Mouse (Mus musculus): ENCODE measurements around the gene Stk32b.

The Stk32b gene

DNA sequence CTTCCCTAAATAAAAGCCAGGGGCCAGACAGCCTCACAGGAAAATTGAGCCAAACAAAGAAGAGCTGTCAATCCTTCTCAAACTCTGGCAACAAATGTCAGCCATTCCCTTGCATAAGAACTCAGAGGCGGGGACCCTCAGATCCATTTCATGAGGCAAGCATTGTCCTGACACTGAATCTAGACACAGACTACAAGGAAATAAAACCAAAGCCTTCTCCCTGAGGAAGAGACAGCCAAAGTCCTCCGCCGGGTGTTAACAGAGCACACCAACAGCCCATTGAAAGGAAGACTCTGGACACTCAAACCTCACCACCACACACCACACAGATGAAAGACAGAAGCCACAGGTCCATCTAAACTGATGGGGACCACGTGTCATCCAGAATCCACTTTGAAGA, 57.8 kb downstream of the Stk32b start:
- no peak for DNase-seq (ENCODE audit: low spot score)

DNA sequence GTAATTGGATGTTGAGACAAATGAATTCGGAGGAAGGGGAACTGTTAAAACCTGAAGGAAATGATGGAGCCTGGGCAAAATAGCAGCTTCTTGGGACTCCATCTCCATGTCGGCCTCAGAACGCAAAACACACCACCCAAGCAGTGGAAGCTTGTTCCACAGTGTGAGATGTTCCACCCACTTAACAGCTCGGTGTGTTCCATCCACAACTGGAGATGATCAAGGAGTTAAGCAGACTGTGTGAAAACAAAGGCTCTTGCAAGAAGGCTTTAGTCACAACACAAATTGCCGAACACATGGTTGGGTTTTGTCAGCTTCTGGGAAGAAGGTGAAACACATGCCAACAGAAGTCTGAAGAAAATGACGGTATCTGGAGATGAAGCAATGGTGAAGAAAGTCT, 59.2 kb downstream of the Stk32b start:
- DNase-seq (ENCODE audit: low spot score) = no peak

DNA sequence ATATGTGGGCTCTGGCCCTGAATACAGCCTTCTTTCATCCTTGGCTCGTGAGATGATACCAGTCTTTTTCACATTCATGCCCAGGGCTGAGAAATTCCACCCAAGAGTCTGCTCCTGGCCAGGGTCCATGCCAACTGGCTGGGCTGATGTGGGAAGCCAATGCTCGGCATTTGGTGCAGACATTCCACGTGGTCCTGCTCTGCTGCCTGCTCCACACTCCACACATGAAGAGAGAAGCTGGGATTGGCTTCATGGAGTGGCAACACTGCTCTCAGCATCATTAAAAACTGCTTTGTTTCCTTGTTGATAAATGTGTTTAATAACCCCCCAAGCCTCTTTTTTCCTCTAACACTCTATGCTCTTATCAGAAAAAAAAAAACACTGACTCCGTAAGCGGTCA, 61.8 kb downstream of the Stk32b start:
- no peak for DNase-seq (ENCODE audit: low spot score)

DNA sequence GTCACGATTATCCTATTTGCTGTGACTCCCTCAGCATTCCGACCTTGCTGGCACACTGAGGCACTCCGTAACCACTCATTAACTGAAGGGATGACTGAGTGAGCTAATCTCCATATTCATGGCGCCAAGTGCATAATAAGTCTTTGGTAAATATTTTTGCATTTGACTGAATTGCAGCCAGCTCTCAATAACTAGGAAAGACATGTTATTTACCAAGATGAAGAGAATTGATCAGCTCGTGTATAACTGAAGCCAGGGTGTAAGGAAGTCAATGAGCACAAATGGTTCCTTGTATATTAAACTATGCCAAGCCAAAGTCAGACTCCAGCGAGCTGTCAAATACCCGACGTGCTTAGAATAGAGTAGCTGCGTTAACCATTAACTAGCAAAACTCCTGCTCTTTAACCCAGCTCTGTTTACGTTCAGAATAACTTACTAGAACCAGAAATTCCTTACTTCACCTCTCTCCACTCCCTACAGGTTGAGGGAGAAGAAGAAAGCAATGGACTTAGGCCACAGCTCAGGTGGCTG, 66.2 kb downstream of the Stk32b start:
- DNase-seq (ENCODE audit: low spot score) = no peak

DNA sequence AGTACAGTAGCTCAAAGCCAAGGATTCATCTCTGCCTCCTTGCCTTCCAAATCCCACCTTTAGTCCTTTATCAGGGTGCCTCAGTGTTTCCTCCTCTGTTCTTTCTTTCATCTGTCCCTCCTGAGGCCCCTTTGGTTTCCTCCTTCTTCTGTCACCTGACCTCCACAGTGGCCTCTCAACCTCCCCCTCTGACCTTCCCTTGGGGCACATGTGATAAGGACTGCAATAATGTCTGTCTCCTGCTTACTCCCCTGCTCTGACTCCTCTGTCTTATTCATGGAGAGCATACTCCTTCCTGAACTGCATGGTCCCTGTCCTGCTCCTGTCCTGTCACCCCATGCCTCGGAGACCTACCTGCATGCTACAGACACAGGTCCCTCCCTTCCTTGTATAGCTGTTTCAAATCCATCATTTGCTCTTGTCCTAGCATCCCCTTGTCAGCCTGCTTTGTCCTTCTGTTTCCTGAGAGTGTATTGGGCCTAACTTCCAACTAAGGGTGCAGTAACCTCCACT, 66.8 kb downstream of the Stk32b start:
- DNase-seq (ENCODE audit: low spot score) = no peak

DNA sequence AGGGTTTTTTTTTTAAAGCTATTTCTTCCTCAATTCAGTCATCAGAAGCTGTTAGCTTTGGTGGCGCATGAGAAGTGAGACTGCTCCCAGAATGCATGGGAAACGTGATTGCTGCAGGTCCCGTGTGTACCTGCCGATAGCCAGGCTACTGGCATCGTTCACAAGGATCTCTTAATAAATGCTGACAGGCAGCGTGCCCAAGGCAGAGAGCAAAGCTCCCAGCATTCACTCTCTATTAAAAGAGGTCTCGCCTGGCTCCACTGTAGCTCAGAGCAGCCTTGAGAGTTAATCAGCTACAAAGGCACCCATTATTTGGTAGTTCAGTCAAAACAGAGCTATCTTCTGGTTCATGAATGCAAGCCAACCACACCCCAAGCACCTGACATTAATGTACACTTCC, 72.9 kb downstream of the Stk32b start:
- DNase-seq (ENCODE audit: low spot score) = no peak

DNA sequence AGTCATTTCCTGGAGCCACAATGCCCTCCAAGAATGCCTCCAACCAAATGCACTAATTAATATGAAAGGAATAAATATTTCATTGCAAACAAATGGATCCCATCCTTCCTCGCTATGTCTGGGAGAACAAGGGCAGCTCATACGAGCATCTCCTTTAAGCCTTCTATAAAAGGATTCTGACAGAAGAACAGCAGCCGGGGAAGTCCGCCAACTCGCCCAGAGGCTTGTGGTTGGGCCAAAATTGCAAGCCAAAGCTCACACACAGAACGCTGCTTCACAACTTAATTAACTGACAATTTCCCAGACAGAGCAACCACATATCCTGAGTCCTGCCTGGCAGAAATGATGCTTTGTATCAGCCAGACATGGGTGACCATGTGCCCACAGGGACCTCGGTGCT, 74.5 kb downstream of the Stk32b start:
- DNase-seq (ENCODE audit: low spot score) = no peak

DNA sequence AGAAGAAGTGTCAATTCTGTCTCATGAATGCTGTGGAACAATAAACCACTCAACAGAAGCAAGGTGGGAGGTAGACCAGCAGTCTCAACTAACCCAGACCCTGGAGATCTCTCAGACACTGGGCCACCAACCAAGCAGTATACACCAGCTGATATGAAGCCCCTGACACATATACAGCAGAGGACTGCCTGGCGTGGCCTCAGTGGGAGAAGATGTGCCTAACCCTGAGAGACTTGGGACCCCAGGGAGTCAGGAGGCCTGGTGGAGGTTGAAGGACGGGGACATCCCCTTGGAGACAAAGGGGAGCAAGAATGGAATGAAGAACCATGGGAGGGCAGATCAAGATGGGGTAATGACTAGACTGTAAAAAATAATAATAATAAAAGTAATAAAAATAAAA, 82.2 kb downstream of the Stk32b start:
- DNase-seq (ENCODE audit: low spot score) = no peak

DNA sequence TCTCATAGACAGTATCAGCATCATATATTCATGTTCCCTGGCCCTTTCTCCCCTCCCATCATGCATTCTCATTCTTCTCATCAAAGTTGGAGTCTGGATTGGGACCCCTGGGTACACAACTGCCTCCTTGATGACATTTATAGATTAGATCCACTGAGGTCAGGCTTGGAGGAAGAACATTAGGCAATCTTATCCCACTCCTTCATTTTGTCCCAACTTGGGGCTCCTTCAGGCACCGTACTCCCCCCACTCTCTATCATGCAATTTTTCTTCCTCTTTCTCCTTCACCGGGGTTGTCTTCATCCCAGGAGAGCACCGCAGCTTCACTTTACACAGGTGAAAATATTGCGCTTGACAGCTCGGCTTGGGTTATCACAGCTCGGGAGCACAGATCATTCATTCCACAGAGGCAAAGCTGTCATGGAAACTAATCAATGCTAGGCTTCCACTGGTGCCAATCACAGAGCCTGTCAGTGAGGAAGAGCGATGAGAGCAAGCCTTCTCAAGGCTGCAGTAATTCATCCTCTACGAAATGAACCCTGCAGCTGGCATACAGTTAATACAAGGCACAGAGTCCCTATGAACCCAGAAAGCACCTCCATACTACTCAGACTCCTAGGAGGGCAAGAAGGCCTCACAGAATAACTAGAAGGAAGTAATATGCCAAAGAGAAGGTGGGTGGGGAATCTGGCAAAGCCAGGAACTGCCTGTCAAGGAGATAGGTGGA, 89.4 kb downstream of the Stk32b start:
- no peak for DNase-seq (ENCODE audit: low spot score)

DNA sequence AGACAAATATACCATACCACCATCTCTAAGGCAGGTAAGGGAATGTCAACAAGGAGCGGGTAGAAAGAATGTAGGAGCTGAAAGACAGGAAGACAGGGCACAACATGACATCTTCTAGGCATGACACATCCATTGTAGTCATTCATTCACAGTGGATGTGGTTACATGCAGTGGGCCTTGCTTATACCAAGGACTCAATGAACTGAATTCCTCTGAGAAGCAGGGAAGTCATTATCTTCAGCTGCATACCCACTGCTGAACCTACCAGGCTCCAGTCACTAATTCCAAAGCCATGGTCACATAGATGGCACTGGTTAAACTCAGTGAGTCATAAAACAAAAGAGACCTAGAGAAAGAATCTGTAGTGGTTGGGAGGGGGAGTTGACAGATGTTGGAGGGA, 105.1 kb downstream of the Stk32b start:
- no peak for DNase-seq (ENCODE audit: low spot score)

DNA sequence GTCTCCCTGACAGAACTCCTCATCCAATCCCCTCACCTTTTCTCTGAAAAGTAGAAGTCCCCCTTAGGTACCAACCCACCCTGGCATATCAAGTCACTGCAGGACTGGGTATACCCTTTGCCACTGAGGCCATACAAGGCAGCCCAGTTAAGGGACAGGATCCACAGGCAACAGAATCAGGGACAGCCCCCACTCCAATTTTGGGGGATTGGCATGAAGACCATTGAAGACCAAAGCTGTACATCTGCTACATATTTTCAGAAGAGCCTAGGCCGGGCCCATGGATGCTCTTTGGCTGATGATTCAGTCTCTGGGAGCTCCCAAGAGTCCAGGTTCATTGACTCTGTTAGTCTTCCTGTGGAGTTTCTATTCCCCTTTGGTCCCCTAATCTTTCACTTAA, 117.4 kb downstream of the Stk32b start:
- DNase-seq (ENCODE audit: low spot score) = no peak

DNA sequence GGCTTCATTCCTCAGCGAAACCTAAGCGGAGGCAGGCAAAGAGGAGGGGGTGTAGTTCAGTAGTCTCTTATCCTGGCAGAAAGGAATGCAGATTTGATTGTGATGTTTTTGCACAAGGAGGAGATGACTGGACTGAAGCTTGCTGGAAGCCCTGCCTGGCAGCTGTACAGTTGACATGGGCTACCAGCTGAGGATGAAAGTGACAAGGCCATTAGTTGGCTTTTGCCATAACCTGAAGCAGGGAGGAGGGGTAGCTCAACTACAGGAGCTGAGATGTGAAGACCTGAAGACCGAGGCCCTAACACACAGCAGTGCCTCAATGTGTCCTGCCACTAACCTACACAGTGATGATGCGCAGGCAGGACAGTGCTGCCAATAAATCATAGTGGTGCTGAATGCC, 118.7 kb downstream of the Stk32b start:
- no peak for DNase-seq (ENCODE audit: low spot score)

DNA sequence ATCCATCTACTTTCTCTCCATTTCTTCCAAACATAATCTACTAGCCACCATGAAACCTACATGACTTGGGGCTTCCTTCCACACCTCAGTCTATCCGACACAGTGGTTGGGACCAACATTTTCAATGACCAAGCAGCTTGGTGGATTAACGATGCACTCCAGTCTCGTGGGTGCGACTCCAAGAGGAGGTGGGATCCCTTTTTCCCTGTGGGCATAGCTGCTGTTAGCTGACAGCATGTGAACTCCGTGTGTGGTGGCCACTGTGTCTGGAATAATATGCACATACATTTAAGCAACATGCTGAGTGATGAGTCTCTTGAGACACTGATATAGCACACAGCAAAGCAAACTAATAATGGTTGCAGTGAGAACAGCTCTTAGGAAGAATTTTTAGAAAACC, 124.6 kb downstream of the Stk32b start:
- DNase-seq (ENCODE audit: low spot score) = no peak

DNA sequence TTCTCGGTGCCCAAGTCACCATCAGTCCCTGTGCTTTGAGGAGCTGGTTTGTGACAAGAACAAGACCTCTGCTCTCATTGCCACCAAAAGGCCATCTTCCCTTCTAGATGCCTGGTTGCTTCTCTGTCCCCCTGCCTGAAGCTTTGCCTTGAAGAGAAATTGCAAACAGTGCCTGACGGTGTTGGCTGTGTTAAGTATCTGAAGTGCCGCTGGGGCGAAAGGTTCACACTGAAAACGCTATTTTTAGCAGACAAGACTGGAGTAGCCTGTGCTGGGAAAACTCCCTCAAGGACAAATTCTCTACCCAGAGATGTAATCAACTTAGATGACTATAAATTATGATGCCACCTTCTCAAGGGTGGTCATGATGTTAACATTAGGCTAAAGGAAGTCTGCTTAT, 129.1 kb downstream of the Stk32b start:
- no peak for DNase-seq (ENCODE audit: low spot score)

DNA sequence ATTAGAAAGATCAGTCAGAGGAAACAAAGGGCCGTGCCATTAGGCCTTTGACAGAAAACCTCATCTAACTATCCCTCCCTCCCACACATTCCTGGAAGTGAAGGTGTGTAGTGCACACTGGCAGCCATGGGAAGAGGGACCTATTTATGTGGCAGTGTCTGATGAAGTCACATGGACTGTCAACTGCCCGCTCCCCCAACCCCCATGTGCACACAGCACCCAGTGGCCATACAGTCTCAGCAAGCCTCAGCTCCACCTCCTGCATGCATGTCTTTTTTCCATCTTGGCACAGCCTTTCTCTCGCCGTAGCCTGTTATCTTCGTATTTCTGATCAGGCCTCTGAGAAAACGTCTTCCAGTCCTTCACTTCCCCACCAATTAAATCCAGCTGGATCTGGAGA, 130.9 kb downstream of the Stk32b start:
- no peak for DNase-seq (ENCODE audit: low spot score)

DNA sequence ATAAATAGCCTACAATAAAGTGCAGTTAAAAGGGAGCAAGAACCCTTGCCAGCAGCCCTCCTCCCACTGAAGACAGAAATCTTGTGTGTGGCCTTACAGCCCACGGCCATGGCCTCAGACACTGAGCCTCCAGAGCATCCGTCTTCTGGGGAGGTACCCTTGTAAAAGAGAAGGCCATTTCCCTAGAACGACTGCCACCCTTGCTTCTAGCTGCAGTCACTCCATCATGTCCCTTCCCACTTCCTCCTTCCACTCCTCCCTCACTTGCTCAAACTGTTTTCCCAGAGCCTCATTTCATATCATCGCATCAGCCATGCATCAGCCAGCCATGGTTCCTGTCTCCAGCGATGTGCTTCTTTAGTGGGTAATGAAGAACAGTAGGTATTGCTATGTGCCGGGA, 141.5 kb downstream of the Stk32b start:
- no peak for DNase-seq (ENCODE audit: low spot score)

DNA sequence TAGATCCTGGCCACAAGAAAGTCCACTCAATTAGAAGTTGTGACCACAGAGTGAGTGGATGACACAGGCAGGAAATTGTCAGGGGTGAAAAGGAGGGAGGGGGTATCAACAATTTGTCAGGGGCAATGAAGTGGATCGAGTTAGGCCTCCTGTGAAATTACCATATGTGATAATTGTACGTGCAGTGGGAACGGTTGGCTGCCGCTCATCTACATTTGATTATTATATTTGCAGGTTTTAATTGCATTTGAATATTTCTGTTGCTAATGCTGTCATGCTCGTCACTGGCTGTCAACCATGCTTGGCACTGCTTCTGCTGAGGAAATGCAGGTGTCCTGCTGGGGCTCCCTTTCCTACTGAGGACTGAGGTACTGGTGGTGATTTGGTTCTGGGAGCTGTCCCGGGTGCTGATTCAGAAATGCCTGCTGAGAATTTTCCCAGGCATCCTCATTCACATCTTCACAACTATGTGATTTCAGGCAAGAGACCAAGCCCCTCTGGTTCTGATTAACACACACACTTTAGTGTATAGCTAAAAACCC, 159.6 kb downstream of the Stk32b start:
- no peak for DNase-seq (ENCODE audit: low spot score)

DNA sequence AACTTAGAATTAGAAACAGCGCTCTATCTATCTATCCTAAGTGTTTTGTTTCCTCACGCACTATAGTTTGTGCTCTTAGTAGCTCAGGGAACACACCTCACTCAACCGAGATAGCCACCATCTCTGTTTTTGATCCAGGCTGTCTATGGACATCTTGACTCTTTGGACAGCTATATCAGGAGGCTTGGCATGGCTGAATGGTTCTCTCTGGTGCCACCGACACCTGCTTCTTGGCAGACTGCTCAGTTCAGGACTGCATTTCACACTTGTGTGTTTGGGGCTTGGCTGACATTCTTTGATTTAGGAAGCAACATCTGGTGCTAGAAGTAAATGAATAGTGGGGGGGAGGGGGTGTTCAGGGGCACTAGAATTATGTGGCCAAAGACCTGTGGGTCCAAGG, 162.7 kb downstream of the Stk32b start:
- no peak for DNase-seq (ENCODE audit: low spot score)

DNA sequence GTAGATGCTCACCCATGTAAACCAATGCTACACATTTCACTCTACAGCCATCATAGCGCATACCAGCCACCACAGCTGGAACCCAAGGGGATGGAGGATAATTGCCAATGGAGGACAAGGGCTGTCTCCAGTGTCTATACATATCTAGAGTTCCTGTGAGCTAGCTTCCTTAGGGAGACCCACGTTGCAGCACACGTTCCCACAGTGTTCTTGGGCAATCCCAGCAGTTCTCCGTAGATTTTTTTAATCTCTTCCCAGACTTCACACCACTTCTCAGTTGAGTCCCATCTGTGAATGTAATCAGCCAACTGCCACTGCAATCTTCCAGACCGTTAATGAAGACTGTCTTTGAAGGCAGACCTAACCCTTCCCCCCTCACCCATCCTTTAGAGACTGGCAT, 165.3 kb downstream of the Stk32b start:
- no peak for DNase-seq (ENCODE audit: low spot score)

DNA sequence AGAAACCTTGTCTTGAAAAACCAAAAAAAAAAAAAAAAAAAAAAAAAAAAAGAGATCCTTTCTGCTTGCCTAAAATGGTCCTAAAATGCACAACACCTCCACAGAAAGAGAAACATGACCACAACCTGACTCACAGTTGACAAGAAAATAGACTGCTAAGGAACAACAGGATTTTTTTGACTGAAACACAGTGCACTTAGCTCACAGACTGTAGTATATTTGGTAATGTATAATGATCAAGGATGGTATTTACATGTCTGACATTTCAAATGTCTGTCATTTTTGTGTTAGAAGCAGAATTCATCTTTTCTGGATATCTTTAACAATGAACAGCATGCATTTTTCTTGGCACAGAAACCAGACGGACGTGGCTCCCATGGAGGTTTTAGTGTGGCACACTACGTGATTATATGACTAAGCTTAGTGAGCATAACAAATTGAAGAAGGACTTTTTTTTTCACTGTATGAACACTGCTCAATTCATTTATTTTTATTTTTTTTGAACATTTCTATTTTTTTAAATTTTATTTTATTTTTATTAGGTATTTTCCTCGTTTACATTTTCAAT, 181.2 kb downstream of the Stk32b start:
- no peak for DNase-seq (ENCODE audit: low spot score)

DNA sequence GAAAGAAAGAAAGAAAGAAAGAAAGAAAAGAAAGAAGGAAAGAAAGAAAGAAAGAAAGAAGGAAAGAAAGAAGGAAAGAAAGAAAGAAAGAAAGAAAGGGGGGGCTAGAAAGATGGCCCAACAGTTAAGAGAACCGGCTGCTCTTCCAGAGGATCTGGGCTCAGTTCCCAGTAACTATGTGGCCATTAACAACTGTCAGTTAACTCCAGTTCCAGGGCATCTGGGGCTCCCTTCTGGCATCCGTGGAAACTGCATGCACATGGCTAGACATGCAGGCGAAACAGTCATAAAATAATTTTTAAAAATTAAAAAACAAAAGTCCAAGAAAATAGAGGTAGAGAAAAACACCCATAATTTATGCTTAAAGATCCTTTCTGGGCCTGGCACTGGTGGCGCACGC, 181.7 kb downstream of the Stk32b start:
- no peak for DNase-seq (ENCODE audit: low spot score)

DNA sequence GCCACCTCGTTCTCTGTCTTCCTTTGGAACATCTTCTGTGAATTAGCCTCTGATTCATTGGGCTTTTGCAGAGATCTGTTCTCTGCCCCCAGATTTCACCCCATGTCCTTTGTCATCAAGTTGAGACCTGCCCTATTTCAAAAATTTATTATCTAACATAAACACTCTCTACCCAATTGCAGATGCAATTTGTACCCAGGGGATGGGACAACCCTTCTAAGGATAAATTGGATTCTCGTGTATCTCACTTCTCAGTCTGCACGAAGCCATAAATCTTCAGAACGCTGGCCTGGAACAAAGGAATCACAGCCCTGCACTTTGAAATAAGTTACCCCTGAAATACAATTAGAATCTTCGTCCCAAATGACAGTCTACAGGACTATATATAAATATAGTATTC, 191.6 kb downstream of the Stk32b start:
- no peak for DNase-seq (ENCODE audit: low spot score)

DNA sequence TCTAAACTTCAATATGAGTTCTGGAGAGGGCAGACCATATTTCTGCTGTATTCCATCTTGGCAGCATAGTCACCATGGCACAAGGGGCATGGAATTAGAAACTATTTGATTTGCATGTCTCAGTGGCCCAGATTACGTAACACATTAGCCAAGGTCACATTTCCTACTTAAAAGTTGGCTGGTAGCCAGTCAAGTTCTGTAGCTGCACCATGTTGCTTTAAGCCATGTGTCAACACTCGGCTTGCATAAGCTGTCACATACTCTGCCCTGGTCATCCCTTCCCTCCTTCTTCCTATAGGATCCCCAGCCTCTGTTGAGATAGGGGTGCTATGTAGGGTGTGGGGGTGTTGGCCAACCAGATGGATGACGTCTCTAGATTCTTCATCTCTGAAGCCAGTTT, 196.5 kb downstream of the Stk32b start:
- DNase-seq (ENCODE audit: low spot score) = no peak

DNA sequence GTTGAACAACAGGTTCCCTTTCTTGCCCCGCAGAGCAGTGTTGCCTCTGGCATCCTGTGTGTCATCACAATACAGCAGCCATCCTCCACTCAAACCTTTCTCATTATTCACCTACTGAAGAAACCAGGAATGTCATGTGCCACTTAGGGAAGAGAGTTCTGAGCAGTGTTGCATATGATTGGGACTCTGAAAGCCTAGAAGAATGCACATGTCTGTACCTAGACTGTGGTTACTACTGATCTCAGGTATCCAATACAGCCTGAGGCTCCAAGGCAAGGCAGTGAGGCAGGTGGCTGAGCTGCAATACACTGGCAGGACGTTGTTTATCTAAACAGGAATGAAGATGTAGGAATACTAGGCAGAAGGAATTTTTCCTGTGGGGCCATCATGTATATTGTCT, 204.5 kb downstream of the Stk32b start:
- no peak for DNase-seq (ENCODE audit: low spot score)
